Mouse (Mus musculus): ENCODE results near the gene Nod1. TPM values are rescaled to one million over a fixed set of nuclear protein-coding genes. Genes with fewer than 3 reads are reported as not detected.

Nod1 gene
- polyA plus RNA-seq, 1 experiment from 2014 or later: 6.4 TPM

GRCm38 (mm10) chr6:54988141-54988540 lies 15.7 kb upstream of the Nod1 start:
- Histone ChIP-seq H3K36me3 (ENCODE audit: insufficient read depth, low read length) (no peaks in the 10 kb centered on the region), H3K4me2 (replicated peaks; ENCODE audit: low read depth, low read length) (no peak overlapping the region), H3K9ac (replicated peaks; ENCODE audit: low read length) (no peak overlapping the region), H3K27me3 (ENCODE audit: insufficient read depth, low read length) (no peaks in the 10 kb centered on the region), H3K27ac (ENCODE audit: low read length) (no peak overlapping the region), H3K4me1 (ENCODE audit: insufficient read depth, low read length) (peaks cover 4% of the 10 kb centered on the region; the same call in 1 of the 2 replicates), H3K9me3 (ENCODE audit: low read length) (no peaks in the 10 kb centered on the region), H3K4me3 (ENCODE audit: low read length) (no peak overlapping the region)
- ATAC-seq (ENCODE audit: low FRiP score, low TSS enrichment): no peak
- 89% methylated on average over 6 of the region's 6 CpGs for WGBS

GRCm38 (mm10) chr6:54984096-54984495 lies 11.7 kb upstream of the Nod1 start:
- H3K27me3 ChIP-seq (ENCODE audit: insufficient read depth, low read length): no peaks in the 10 kb centered on the region
- no peak overlapping the region for H3K9ac ChIP-seq (replicated peaks; ENCODE audit: low read length)
- no peaks in the 10 kb centered on the region for H3K36me3 ChIP-seq (ENCODE audit: insufficient read depth, low read length)
- H3K4me1 ChIP-seq (ENCODE audit: insufficient read depth, low read length): no peaks in the 10 kb centered on the region
- H3K27ac ChIP-seq (ENCODE audit: low read length): no peak overlapping the region
- H3K9me3 ChIP-seq (ENCODE audit: low read length): peaks cover 2% of the 10 kb centered on the region
- no peak overlapping the region for H3K4me3 ChIP-seq (ENCODE audit: low read length)
- no peak for ATAC-seq (ENCODE audit: low FRiP score, low TSS enrichment)
- 91% methylated on average over 8 of the region's 8 CpGs for WGBS
- no peak overlapping the region for H3K4me2 ChIP-seq (replicated peaks; ENCODE audit: low read depth, low read length)

GRCm38 (mm10) chr6:54983526-54984050 lies 11.2 kb upstream of the Nod1 start:
- Histone ChIP-seq H3K9ac (replicated peaks; ENCODE audit: low read length) (no peak overlapping the region), H3K27ac (ENCODE audit: low read length) (no peak overlapping the region), H3K4me1 (ENCODE audit: insufficient read depth, low read length) (no peaks in the 10 kb centered on the region), H3K4me3 (ENCODE audit: low read length) (no peak overlapping the region), H3K4me2 (replicated peaks; ENCODE audit: low read depth, low read length) (no peak overlapping the region), H3K27me3 (ENCODE audit: insufficient read depth, low read length) (no peaks in the 10 kb centered on the region), H3K36me3 (ENCODE audit: insufficient read depth, low read length) (no peaks in the 10 kb centered on the region), H3K9me3 (ENCODE audit: low read length) (peaks cover 2% of the 10 kb centered on the region)
- no peak for ATAC-seq (ENCODE audit: low FRiP score, low TSS enrichment)
- WGBS: 91% methylated on average over 4 of the region's 4 CpGs

GRCm38 (mm10) chr6:54979426-54979825 lies 7.0 kb upstream of the Nod1 start:
- no peak overlapping the region for H3K27ac ChIP-seq (ENCODE audit: low read length)
- H3K4me3 ChIP-seq (ENCODE audit: low read length): no peak overlapping the region
- H3K4me2 ChIP-seq (replicated peaks; ENCODE audit: low read depth, low read length): no peak overlapping the region
- 96% methylated on average over 6 of the region's 6 CpGs for WGBS
- H3K4me1 ChIP-seq (ENCODE audit: insufficient read depth, low read length): no peaks in the 10 kb centered on the region
- no peak overlapping the region for H3K9ac ChIP-seq (replicated peaks; ENCODE audit: low read length)
- H3K36me3 ChIP-seq (ENCODE audit: insufficient read depth, low read length): no peaks in the 10 kb centered on the region
- no peaks in the 10 kb centered on the region for H3K27me3 ChIP-seq (ENCODE audit: insufficient read depth, low read length)
- peaks cover 2% of the 10 kb centered on the region for H3K9me3 ChIP-seq (ENCODE audit: low read length)
- ATAC-seq (ENCODE audit: low FRiP score, low TSS enrichment): no peak

GRCm38 (mm10) chr6:54975616-54976015 lies 3.2 kb upstream of the Nod1 start:
- H3K4me3 ChIP-seq (ENCODE audit: low read length): no peak overlapping the region
- no peak overlapping the region for H3K9ac ChIP-seq (replicated peaks; ENCODE audit: low read length)
- H3K27me3 ChIP-seq (ENCODE audit: insufficient read depth, low read length): peaks cover 13% of the 10 kb centered on the region
- no peaks in the 10 kb centered on the region for H3K36me3 ChIP-seq (ENCODE audit: insufficient read depth, low read length)
- peaks cover 8% of the 10 kb centered on the region for H3K4me1 ChIP-seq (ENCODE audit: insufficient read depth, low read length)
- no peak overlapping the region for H3K4me2 ChIP-seq (replicated peaks; ENCODE audit: low read depth, low read length)
- peaks cover 2% of the 10 kb centered on the region for H3K9me3 ChIP-seq (ENCODE audit: low read length)
- no peak for ATAC-seq (ENCODE audit: low FRiP score, low TSS enrichment)
- 71% methylated on average over 1 of the region's 1 CpGs for WGBS
- no peak overlapping the region for H3K27ac ChIP-seq (ENCODE audit: low read length)

- peaks cover 13% of the 10 kb centered on the region for H3K27me3 ChIP-seq (ENCODE audit: insufficient read depth, low read length)
- 64% methylated on average over 5 of the region's 5 CpGs for WGBS
- no peak for ATAC-seq (ENCODE audit: low FRiP score, low TSS enrichment)
Measured at GRCm38 (mm10) chr6:54974501-54974900, 2.1 kb upstream of the Nod1 start.

GRCm38 (mm10) chr6:54972929-54973211 lies 458 bp upstream of the Nod1 start:
- no peak for ATAC-seq (ENCODE audit: low FRiP score, low TSS enrichment)
- Histone ChIP-seq H3K9me3 (ENCODE audit: low read length) (no peaks in the 10 kb centered on the region), H3K27me3 (ENCODE audit: insufficient read depth, low read length) (peaks cover 13% of the 10 kb centered on the region), H3K9ac (replicated peaks; ENCODE audit: low read length) (peak overlapping the region; percentile 74), H3K36me3 (ENCODE audit: insufficient read depth, low read length) (no peaks in the 10 kb centered on the region), H3K4me2 (replicated peaks; ENCODE audit: low read depth, low read length) (peak overlapping the region; percentile 78), H3K4me3 (ENCODE audit: low read length) (peak overlapping the region; percentile 69), H3K27ac (ENCODE audit: low read length) (no peak overlapping the region), H3K4me1 (ENCODE audit: insufficient read depth, low read length) (peaks cover 8% of the 10 kb centered on the region)
- 7% methylated on average over 5 of the region's 5 CpGs for WGBS

More at GRCm38 (mm10) chr6:54974501-54974900, 2.1 kb upstream of the Nod1 start:
- Histone ChIP-seq H3K36me3 (ENCODE audit: insufficient read depth, low read length) (no peaks in the 10 kb centered on the region), H3K9me3 (ENCODE audit: low read length) (peaks cover 2% of the 10 kb centered on the region; the same call in 1 of the 2 replicates), H3K4me2 (replicated peaks; ENCODE audit: low read depth, low read length) (no peak overlapping the region), H3K4me1 (ENCODE audit: insufficient read depth, low read length) (peaks cover 8% of the 10 kb centered on the region), H3K4me3 (ENCODE audit: low read length) (no peak overlapping the region), H3K27ac (ENCODE audit: low read length) (no peak overlapping the region), H3K9ac (replicated peaks; ENCODE audit: low read length) (no peak overlapping the region)

- 12% methylated on average over 8 of the region's 8 CpGs for WGBS
- Histone ChIP-seq H3K27ac (ENCODE audit: low read length) (peak overlapping the region; percentile 65; the same call in 1 of the 2 replicates), H3K36me3 (ENCODE audit: insufficient read depth, low read length) (no peaks in the 10 kb centered on the region), H3K27me3 (ENCODE audit: insufficient read depth, low read length) (peaks cover 13% of the 10 kb centered on the region), H3K9ac (replicated peaks; ENCODE audit: low read length) (peak overlapping the region; percentile 74), H3K9me3 (ENCODE audit: low read length) (no peaks in the 10 kb centered on the region), H3K4me2 (replicated peaks; ENCODE audit: low read depth, low read length) (peak overlapping the region; percentile 78), H3K4me3 (ENCODE audit: low read length) (peak overlapping the region; percentile 69), H3K4me1 (ENCODE audit: insufficient read depth, low read length) (peaks cover 8% of the 10 kb centered on the region)
- ATAC-seq (ENCODE audit: low FRiP score, low TSS enrichment): peak; percentile 11; the same call in 1 of the 2 replicates
Measured at GRCm38 (mm10) chr6:54971731-54972110, 691 bp downstream of the Nod1 start.

- no peak overlapping the region for H3K4me3 ChIP-seq (ENCODE audit: low read length)
- H3K36me3 ChIP-seq (ENCODE audit: insufficient read depth, low read length): no peaks in the 10 kb centered on the region
- H3K27me3 ChIP-seq (ENCODE audit: insufficient read depth, low read length): peaks cover 13% of the 10 kb centered on the region
- H3K4me1 ChIP-seq (ENCODE audit: insufficient read depth, low read length): peaks cover 8% of the 10 kb centered on the region
- WGBS: 75% methylated on average over 9 of the region's 9 CpGs
- H3K4me2 ChIP-seq (replicated peaks; ENCODE audit: low read depth, low read length): no peak overlapping the region
- no peak overlapping the region for H3K27ac ChIP-seq (ENCODE audit: low read length)
- H3K9ac ChIP-seq (replicated peaks; ENCODE audit: low read length): no peak overlapping the region
- ATAC-seq (ENCODE audit: low FRiP score, low TSS enrichment): no peak
- no peaks in the 10 kb centered on the region for H3K9me3 ChIP-seq (ENCODE audit: low read length)
Measured at GRCm38 (mm10) chr6:54970506-54970905, 1.9 kb downstream of the Nod1 start.

- H3K36me3 ChIP-seq (ENCODE audit: insufficient read depth, low read length): no peaks in the 10 kb centered on the region
- peaks cover 8% of the 10 kb centered on the region for H3K4me1 ChIP-seq (ENCODE audit: insufficient read depth, low read length)
- no peak for ATAC-seq (ENCODE audit: low FRiP score, low TSS enrichment)
- H3K27me3 ChIP-seq (ENCODE audit: insufficient read depth, low read length): peaks cover 13% of the 10 kb centered on the region
- H3K27ac ChIP-seq (ENCODE audit: low read length): no peak overlapping the region
- H3K9ac ChIP-seq (replicated peaks; ENCODE audit: low read length): no peak overlapping the region
- H3K9me3 ChIP-seq (ENCODE audit: low read length): no peaks in the 10 kb centered on the region
- H3K4me3 ChIP-seq (ENCODE audit: low read length): no peak overlapping the region
- H3K4me2 ChIP-seq (replicated peaks; ENCODE audit: low read depth, low read length): no peak overlapping the region
- 70% methylated on average over 2 of the region's 2 CpGs for WGBS
Measured at GRCm38 (mm10) chr6:54969801-54970200, 2.6 kb downstream of the Nod1 start.

Data from kidney, embryonic 16.5 days (tissue).